Mouse (Mus musculus) heart, adult 8-10 months (tissue): ENCODE measurements around the gene Samd13. TPM values are rescaled to one million over a fixed set of nuclear protein-coding genes. Genes with fewer than 3 reads are reported as not detected.

Source experiments
- DNase-seq: peaks from one replicate; pipeline ENCODE4 v3.0.0; 2022; ENCODE audit warnings: low spot score
- total RNA-seq, 4 experiments: library from RNA; stranded (reverse); gene quantifications; 2 replicates each; pipeline ENCODE4 v1.2.4; 2022

The Samd13 gene
- total RNA-seq, 4 experiments from 2014 or later, result 2.4 to 3.9 (median 3.2) TPM

GRCm38 (mm10) chr3:146616533-146617283 lies 68.7 kb downstream of the Samd13 start:
- DNase-seq, result no peak

GRCm38 (mm10) chr3:146615496-146615895 lies 69.9 kb downstream of the Samd13 start, which contains the start of gene Dnase2b:
Gene Dnase2b (minus strand): TSS chr3:146615596.
- DNase-seq, result no peak

DNA sequence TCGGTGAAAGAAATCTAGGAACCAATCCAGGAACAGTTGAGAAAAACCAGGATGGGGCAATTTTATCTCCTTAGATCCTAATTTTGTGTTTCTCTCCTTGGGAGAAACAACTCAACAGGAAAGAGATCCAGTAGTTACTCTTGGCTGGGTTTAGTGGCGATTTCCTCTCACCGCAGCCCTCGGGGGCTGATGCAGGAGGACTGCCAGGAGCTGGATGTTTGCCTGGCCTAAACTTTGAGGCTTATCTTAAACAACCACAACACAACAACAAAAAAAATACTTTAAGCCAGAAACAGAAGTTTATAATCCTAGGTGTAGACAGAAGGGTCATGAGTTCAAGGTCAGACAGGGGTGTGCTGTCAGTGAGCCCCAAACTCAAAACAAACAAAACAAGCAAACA lies 73.6 kb downstream of the Samd13 start:
- peak; percentile 31 for DNase-seq

- DNase-seq, result no peak
Observed at GRCm38 (mm10) chr3:146611261-146611660, 74.1 kb downstream of the Samd13 start.

- no peak for DNase-seq
Observed at GRCm38 (mm10) chr3:146610322-146610721, 75.1 kb downstream of the Samd13 start.

DNA sequence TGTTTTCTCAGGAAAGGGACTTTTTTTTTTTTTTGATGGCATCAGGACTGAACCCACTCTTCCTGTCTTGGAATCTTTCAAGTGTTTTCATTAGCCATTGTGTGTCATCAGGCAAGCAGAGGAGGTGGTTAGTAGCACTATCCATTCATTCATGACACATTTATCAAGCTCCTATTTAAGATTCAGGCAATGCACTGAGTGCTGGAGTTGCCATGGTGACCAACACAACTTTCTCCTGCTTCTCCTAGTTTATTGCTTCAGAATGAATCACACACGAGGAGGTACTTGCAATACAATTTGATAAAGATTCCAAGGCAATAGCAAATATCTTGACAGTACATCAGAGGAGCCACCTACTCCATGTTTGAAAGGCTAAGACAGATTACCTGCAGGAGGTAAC lies 78.0 kb downstream of the Samd13 start:
- no peak for DNase-seq

GRCm38 (mm10) chr3:146604647-146605046 lies 80.7 kb downstream of the Samd13 start:
- DNase-seq, result no peak

- DNase-seq, result no peak
Observed at GRCm38 (mm10) chr3:146602531-146602930, 82.9 kb downstream of the Samd13 start.

DNA sequence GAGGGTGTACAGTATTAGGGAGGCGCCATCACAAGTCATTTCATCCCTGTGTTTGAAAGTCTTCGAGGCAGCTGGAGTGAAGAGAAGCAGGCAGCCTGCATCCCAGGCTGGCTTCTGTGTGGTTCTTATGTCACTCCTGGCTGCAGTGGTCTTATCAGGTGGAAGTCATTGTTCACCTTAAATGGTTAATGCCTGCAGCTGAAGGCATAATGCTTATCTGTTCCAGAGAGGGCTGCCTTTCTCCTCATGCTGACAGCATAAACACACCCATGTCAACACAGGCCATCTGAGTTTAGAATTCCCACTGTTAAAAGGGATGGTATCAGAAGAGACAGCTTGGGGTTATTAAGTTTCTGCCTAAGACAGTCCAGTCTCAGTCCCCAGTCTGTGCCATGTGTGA lies 84.2 kb downstream of the Samd13 start:
- DNase-seq, result no peak

DNA sequence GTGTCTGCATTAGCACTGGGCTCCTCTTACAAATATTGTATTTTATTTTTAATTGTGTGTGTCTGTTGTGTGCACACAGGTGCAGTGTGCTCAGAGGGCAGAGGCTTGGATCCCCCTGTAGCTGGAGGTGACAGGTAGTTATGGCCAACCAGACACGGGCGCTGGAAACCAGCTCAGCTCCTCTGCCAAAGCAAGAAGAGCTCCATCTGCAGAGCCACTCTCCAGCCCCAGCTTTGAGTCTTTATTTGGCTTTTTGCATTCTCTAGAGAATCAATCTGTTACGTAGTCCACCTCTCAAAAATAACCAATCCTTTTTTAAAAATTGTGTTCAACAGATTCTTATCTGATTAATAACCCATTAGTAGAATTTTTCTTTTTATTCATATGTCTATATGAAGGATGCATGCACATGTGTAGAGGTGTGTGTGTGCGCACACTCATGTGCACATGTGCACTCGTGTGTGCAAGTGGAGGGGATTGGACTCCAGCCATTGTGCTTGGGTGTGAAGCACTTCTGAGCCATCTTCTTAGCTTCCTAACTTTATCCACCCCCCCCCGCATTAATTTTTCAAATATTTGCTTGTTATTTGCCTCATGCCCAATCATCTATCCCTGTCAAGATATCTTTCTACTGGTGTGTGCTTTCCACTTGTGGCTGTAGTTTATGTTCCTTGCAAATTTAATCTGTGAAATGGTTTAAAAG lies 86.0 kb downstream of the Samd13 start:
- no peak for DNase-seq

GRCm38 (mm10) chr3:146598411-146598810 lies 87.0 kb downstream of the Samd13 start:
- no peak for DNase-seq

DNA sequence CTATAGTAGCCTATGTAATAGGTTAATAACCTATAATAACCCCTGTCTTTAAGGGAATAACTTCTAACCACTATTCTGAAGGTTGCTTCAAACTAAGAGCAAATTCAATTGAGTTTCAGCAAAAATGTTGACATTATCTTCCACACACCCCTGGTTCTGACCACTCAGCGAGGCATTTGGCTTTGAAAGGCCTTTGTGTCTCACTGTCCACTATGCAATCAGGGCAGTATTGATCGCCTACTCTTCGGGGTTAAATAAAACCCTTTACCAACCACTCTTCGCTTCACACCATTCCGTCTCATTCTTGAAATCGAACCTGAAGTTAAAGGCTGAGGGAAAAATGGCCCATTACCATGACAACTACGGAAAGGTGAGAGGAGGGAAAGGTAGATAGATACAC lies 88.5 kb downstream of the Samd13 start:
- DNase-seq, result no peak

DNA sequence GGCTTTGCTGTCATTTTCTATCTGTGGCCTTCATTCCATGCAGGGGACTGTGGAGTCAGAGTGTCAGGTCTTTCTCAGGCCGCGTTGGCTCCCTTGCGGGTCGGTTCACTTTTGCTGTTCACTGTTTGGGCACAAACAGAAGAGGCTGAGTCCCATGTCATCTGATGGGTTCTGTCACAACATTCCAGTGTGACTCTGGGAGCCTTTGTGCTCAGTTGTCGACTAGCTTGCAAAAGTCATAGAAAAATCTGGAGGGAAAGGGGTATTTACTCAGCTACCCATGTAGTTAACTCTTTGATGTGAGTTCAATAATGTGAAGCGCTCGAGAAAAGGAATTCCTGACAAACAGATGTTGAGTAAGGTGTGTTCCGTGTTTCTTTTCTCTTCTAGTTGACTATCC lies 89.0 kb downstream of the Samd13 start:
- no peak for DNase-seq

DNA sequence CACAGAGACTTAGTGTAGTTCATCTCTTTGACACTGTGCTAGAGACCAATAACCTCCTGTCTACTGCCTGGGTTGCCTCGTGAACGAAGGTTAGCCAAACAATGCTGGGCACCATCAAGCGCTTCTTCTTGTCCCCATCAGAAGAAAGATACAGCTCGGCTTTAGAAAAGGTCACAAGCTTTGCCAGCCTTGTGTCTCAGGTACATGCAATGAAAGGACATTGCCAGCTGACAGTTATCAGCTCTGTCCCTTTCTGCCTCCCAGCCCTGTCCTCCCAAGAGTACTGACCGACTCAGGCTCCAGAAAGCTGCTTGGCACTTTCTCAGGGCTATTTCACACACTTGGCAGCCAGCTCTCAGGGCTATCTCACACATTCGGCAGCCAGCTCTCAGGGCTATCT lies 90.0 kb downstream of the Samd13 start:
- DNase-seq, result no peak

Other genes starting within 250 kb of the Samd13 start
- gene Ctbs, start 235.8 kb downstream of the Samd13 start, total RNA-seq, result 1 to 10 TPM; 2.7 to 4.1 (median 3.4) TPM
- 1 to 10 TPM; 3.0 to 3.4 (median 3.2) TPM for gene Spata1, start 185.8 kb downstream of the Samd13 start, total RNA-seq
- 100 to 1,000 TPM; 252 to 269 (median 261) TPM for gene Gng5, start 185.8 kb downstream of the Samd13 start, total RNA-seq
- gene Rpf1, start 164.2 kb downstream of the Samd13 start, total RNA-seq, result 10 to 100 TPM; 10.7 to 13.2 (median 12.2) TPM
- not detected for gene Uox, start 115.2 kb downstream of the Samd13 start, total RNA-seq
- gene Dnase2b, start 70.0 kb downstream of the Samd13 start, total RNA-seq, result not detected
- under 1 TPM in 1 of 4 experiments, not detected in 3; 0.16 TPM for gene 4930503B20Rik, start 34.3 kb downstream of the Samd13 start, total RNA-seq
- gene Prkacb, start 127.4 kb upstream of the Samd13 start, total RNA-seq, result 10 to 100 TPM; 55.5 to 64.9 (median 61.1) TPM
- 1 to 10 TPM; 8.9 to 9.9 (median 9.4) TPM for gene Ttll7, start 166.8 kb upstream of the Samd13 start, total RNA-seq